ENCODE assay signal across 9 mouse cellular contexts in genomic region chr6:88915510-88915909, GRCm38 (mm10). TPM values are rescaled to one million over a fixed set of nuclear protein-coding genes. Genes with fewer than 3 reads are reported as not detected.
DNase-seq lines count a peak whose midpoint lies in the region; ATAC-seq and TF ChIP-seq lines count a peak whose summit lies in the region.
"Had no signal": no experiment of that assay in that cellular context is flagged by ENCODE, and none has a peak within 500 bp of the region (broad histone marks: within the 10 kb centered on the region; RNA-seq: fewer than 3 reads in every experiment).

No protein-coding gene starts in this region.

- peak; percentile 92 for DNase-seq in c-Kit-negative CD71-positive TER-119-positive erythroid progenitor cells, embryonic 14.5 days (ENCODE audit: low read depth, low spot score)
- DNase-seq in midbrain, embryonic 14.5 days = peak; percentile 6
- DNase-seq in right cerebral cortex, adult 2 months (ENCODE audit: low spot score in 2 of 2) = no peak
- no peak for DNase-seq in adrenal gland, adult 2 months
- DNase-seq in Muller cell, postnatal 12 days (ENCODE audit: inconsistent ontology term) = no peak

- no peaks in the 10 kb centered on the region for H3K9me3 ChIP-seq in intestine, embryonic 15.5 days
- no peaks in the 10 kb centered on the region for H3K9me3 ChIP-seq in intestine, postnatal 0 days (ENCODE audit: control insufficient read depth)
- H3K9me3 ChIP-seq in heart, embryonic 13.5 days = no peaks in the 10 kb centered on the region
- no peaks in the 10 kb centered on the region for H3K9me3 ChIP-seq in midbrain, embryonic 14.5 days (ENCODE audit: control insufficient read depth, low read length)
- H3K9me3 ChIP-seq: lung, embryonic 15.5 days had no signal

- no peak overlapping the region for H3K4me2 ChIP-seq in intestine, embryonic 15.5 days (replicated peaks)
- no peak overlapping the region for H3K4me2 ChIP-seq in intestine, postnatal 0 days (replicated peaks; ENCODE audit: low read depth)
- peak overlapping the region; percentile 12; the same call in 1 of the 2 replicates for H3K4me2 ChIP-seq in heart, embryonic 13.5 days
- H3K4me2 ChIP-seq in midbrain, embryonic 14.5 days (ENCODE audit: low read length) = no peak overlapping the region
- H3K4me2 ChIP-seq: lung, embryonic 15.5 days had no signal

- H3K4me1 ChIP-seq in intestine, embryonic 15.5 days (replicated peaks) = no peaks in the 10 kb centered on the region
- no peaks in the 10 kb centered on the region for H3K4me1 ChIP-seq in intestine, postnatal 0 days (replicated peaks; ENCODE audit: control insufficient read depth, insufficient read depth, low read length)
- H3K4me1 ChIP-seq in heart, embryonic 13.5 days = peaks cover 40% of the 10 kb centered on the region
- no peaks in the 10 kb centered on the region for H3K4me1 ChIP-seq in midbrain, embryonic 14.5 days (ENCODE audit: control insufficient read depth, insufficient read depth, low read length)

- no peak for TF ChIP-seq CTCF in intestine, postnatal 0 days (IDR thresholded peaks at IDR 0.05; ENCODE audit: low read depth)

- no peak overlapping the region for H3K27ac ChIP-seq in intestine, embryonic 15.5 days
- H3K27ac ChIP-seq in intestine, postnatal 0 days (ENCODE audit: low read depth, low read length) = no peak overlapping the region
- H3K27ac ChIP-seq in heart, embryonic 13.5 days (replicated peaks) = peak overlapping the region; percentile 56
- no peak overlapping the region for H3K27ac ChIP-seq in midbrain, embryonic 14.5 days (replicated peaks; ENCODE audit: low read depth, low read length)
- H3K27ac ChIP-seq: lung, embryonic 15.5 days had no signal

- no peak overlapping the region for H3K4me3 ChIP-seq in intestine, embryonic 15.5 days (replicated peaks)
- H3K4me3 ChIP-seq in intestine, postnatal 0 days (ENCODE audit: low read depth, low read length) = no peak overlapping the region
- H3K4me3 ChIP-seq in heart, embryonic 13.5 days = no peak overlapping the region
- H3K4me3 ChIP-seq in midbrain, embryonic 14.5 days (replicated peaks; ENCODE audit: low read depth, low read length) = no peak overlapping the region
- H3K4me3 ChIP-seq: lung, embryonic 15.5 days had no signal

- no peaks in the 10 kb centered on the region for H3K27me3 ChIP-seq in intestine, embryonic 15.5 days (replicated peaks)
- H3K27me3 ChIP-seq in intestine, postnatal 0 days (replicated peaks; ENCODE audit: control insufficient read depth, insufficient read depth, low read length) = no peaks in the 10 kb centered on the region
- no peaks in the 10 kb centered on the region; the same call in 1 of the 2 replicates for H3K27me3 ChIP-seq in heart, embryonic 13.5 days (replicated peaks)
- H3K27me3 ChIP-seq in midbrain, embryonic 14.5 days (ENCODE audit: control insufficient read depth, insufficient read depth, low read length) = no peaks in the 10 kb centered on the region
- H3K27me3 ChIP-seq: lung, embryonic 15.5 days had no signal

- no peak overlapping the region for H3K9ac ChIP-seq in intestine, embryonic 15.5 days
- H3K9ac ChIP-seq in intestine, postnatal 0 days (ENCODE audit: low read depth, low read length) = no peak overlapping the region
- H3K9ac ChIP-seq in heart, embryonic 13.5 days = no peak overlapping the region
- H3K9ac ChIP-seq in midbrain, embryonic 14.5 days (replicated peaks; ENCODE audit: low read length) = no peak overlapping the region
- H3K9ac ChIP-seq: lung, embryonic 15.5 days had no signal

- ATAC-seq in intestine, embryonic 15.5 days = peak; percentile 61; the same call in 1 of the 2 replicates
- no peak for ATAC-seq in intestine, postnatal 0 days
- ATAC-seq in heart, embryonic 13.5 days (ENCODE audit: extremely low read depth, insufficient number of reproducible peaks, low FRiP score, low TSS enrichment) = peak; percentile 23; the same call in 1 of the 2 replicates
- ATAC-seq in midbrain, embryonic 14.5 days (ENCODE audit: low FRiP score, low TSS enrichment) = no peak

- H3K36me3 ChIP-seq in intestine, embryonic 15.5 days = peaks cover 3% of the 10 kb centered on the region; the same call in 1 of the 2 replicates
- H3K36me3 ChIP-seq in intestine, postnatal 0 days (ENCODE audit: control insufficient read depth, insufficient read depth) = peaks cover 20% of the 10 kb centered on the region
- peaks cover 27% of the 10 kb centered on the region for H3K36me3 ChIP-seq in heart, embryonic 13.5 days
- peaks cover 15% of the 10 kb centered on the region for H3K36me3 ChIP-seq in midbrain, embryonic 14.5 days (ENCODE audit: control insufficient read depth, insufficient read depth, low read length)

- WGBS in intestine, embryonic 15.5 days = 83% methylated on average over 4 of the region's 4 CpGs
- WGBS in intestine, postnatal 0 days = 81% methylated on average over 4 of the region's 4 CpGs
- 25% methylated on average over 4 of the region's 4 CpGs for WGBS in heart, embryonic 13.5 days
- 76% methylated on average over 4 of the region's 4 CpGs for WGBS in midbrain, embryonic 14.5 days

RNA-seq across cellular contexts. Expression of gene Tpra1, which starts 13.5 kb away (rescaled TPM):
- 62.2 and 72.1 TPM in 2 replicates for polyA plus RNA-seq in intestine, embryonic 15.5 days (2015; fragmentation: Nextera tagmentation; extraction: Ambion mirVana)
- polyA plus RNA-seq in intestine, postnatal 0 days (2015; fragmentation: Nextera tagmentation; extraction: Ambion mirVana) = 81.2 and 81.6 TPM in 2 replicates
- 39.8 and 47.0 TPM in 2 replicates for polyA plus RNA-seq in heart, embryonic 13.5 days (2015; fragmentation: Nextera tagmentation; extraction: Ambion mirVana)
- polyA plus RNA-seq in midbrain, embryonic 14.5 days (2014; fragmentation: Nextera tagmentation; extraction: Ambion mirVana) = 50.0 and 77.0 TPM in 2 replicates
- total RNA-seq in adrenal gland, adult 2 months (2021) = 100 to 1,000 TPM in 1 of 2 experiments, 10 to 100 TPM in 1; 87.0 to 108 TPM
- 578 and 603 TPM in 2 replicates for polyA plus RNA-seq in adrenal gland, adult 2 months (2012; rRNA removed)

RNA-seq across cellular contexts. Expression of gene Mcm2, which starts 16.9 kb away (rescaled TPM):
- 106 and 107 TPM in 2 replicates for polyA plus RNA-seq in intestine, embryonic 15.5 days (2015; fragmentation: Nextera tagmentation; extraction: Ambion mirVana)
- polyA plus RNA-seq in intestine, postnatal 0 days (2015; fragmentation: Nextera tagmentation; extraction: Ambion mirVana) = 32.9 and 33.1 TPM in 2 replicates
- 98.1 and 98.3 TPM in 2 replicates for polyA plus RNA-seq in heart, embryonic 13.5 days (2015; fragmentation: Nextera tagmentation; extraction: Ambion mirVana)
- 22.2 and 39.0 TPM in 2 replicates for polyA plus RNA-seq in midbrain, embryonic 14.5 days (2014; fragmentation: Nextera tagmentation; extraction: Ambion mirVana)
- total RNA-seq in adrenal gland, adult 2 months (2021) = 10 to 100 TPM; 18.1 to 33.1 TPM
- polyA plus RNA-seq in adrenal gland, adult 2 months (2012; rRNA removed) = 24.4 and 33.4 TPM in 2 replicates

RNA-seq across cellular contexts. Expression of gene Podxl2, which starts 40.7 kb away (rescaled TPM):
- polyA plus RNA-seq in intestine, embryonic 15.5 days (2015; fragmentation: Nextera tagmentation; extraction: Ambion mirVana) = 49.6 and 52.5 TPM in 2 replicates
- 36.3 and 39.2 TPM in 2 replicates for polyA plus RNA-seq in intestine, postnatal 0 days (2015; fragmentation: Nextera tagmentation; extraction: Ambion mirVana)
- 44.1 and 46.1 TPM in 2 replicates for polyA plus RNA-seq in heart, embryonic 13.5 days (2015; fragmentation: Nextera tagmentation; extraction: Ambion mirVana)
- 525 and 630 TPM in 2 replicates for polyA plus RNA-seq in midbrain, embryonic 14.5 days (2014; fragmentation: Nextera tagmentation; extraction: Ambion mirVana)
- total RNA-seq in adrenal gland, adult 2 months (2021) = 10 to 100 TPM; 24.2 to 78.2 TPM
- 263 and 360 TPM in 2 replicates for polyA plus RNA-seq in adrenal gland, adult 2 months (2012; rRNA removed)

Comparison
In these comparisons a context has a peak if more than half of its experiments do, and no peak if none do; other contexts are left out.
1. ATAC-seq: peak in intestine, embryonic 15.5 days (single experiment) and heart, embryonic 13.5 days (single experiment); none in intestine, postnatal 0 days (single experiment) and midbrain, embryonic 14.5 days (single experiment).
2. DNase-seq: peak in c-Kit-negative CD71-positive TER-119-positive erythroid progenitor cells, embryonic 14.5 days (single experiment) and midbrain, embryonic 14.5 days (single experiment); none in right cerebral cortex, adult 2 months (0 of 2), adrenal gland, adult 2 months (single experiment) and Muller cell, postnatal 12 days (single experiment).